Mouse (Mus musculus): ENCODE results near the gene Pex11b.
"Not testable (repeated sequence)": the region's sequence is repeated elsewhere in the genome, so short reads cannot be mapped to it uniquely, and the experiment has no call there.

Pex11b gene

GRCm38 (mm10) chr3:96671519-96671918 is 36.3 kb downstream of the Pex11b start:
- CTCF ChIA-PET = interaction anchor here (0.7 kb wide), 1 partner anchor 1496 kb away, joined by 3 read pairs; no protein-coding TSS in a partner anchor

- CTCF ChIA-PET = no interaction called here
Measured at GRCm38 (mm10) chr3:96673514-96673913, 38.3 kb downstream of the Pex11b start.

- CTCF ChIA-PET = no interaction called here
Measured at GRCm38 (mm10) chr3:96674442-96674841, 39.3 kb downstream of the Pex11b start.

GRCm38 (mm10) chr3:96675171-96675570 is 40.0 kb downstream of the Pex11b start:
- CTCF ChIA-PET = interaction anchor here (0.8 kb wide), 1 partner anchor 1018 kb away, joined by 5 read pairs; no protein-coding TSS in a partner anchor

GRCm38 (mm10) chr3:96675690-96676089 is 40.5 kb downstream of the Pex11b start:
- CTCF ChIA-PET = no interaction called here

- CTCF ChIA-PET = interaction anchor here (0.6 kb wide), 1 partner anchor 147 kb away, joined by 3 read pairs; no protein-coding TSS in a partner anchor
Measured at GRCm38 (mm10) chr3:96678456-96678855, 43.3 kb downstream of the Pex11b start.

- CTCF ChIA-PET = no interaction called here
Measured at GRCm38 (mm10) chr3:96679159-96679674, 44.0 kb downstream of the Pex11b start.

- CTCF ChIA-PET = interaction anchor here (0.6 kb wide), 1 partner anchor 590 kb away, joined by 3 read pairs; no protein-coding TSS in a partner anchor
Measured at GRCm38 (mm10) chr3:96680269-96680956, 45.2 kb downstream of the Pex11b start.

GRCm38 (mm10) chr3:96683496-96683895 is 48.3 kb downstream of the Pex11b start:
- CTCF ChIA-PET = no interaction called here

GRCm38 (mm10) chr3:96684151-96684821 is 49.1 kb downstream of the Pex11b start:
- CTCF ChIA-PET = no interaction called here

- CTCF ChIA-PET = no interaction called here
Measured at GRCm38 (mm10) chr3:96684822-96685156, 49.6 kb downstream of the Pex11b start.

GRCm38 (mm10) chr3:96686057-96686456 is 50.9 kb downstream of the Pex11b start:
- CTCF ChIA-PET = not testable (repeated sequence)

- CTCF ChIA-PET = no interaction called here
Measured at GRCm38 (mm10) chr3:96688854-96689253, 53.7 kb downstream of the Pex11b start.

GRCm38 (mm10) chr3:96690298-96690697 is 55.1 kb downstream of the Pex11b start:
- CTCF ChIA-PET = no interaction called here

- CTCF ChIA-PET = no interaction called here
Measured at GRCm38 (mm10) chr3:96692506-96692905, 57.3 kb downstream of the Pex11b start.

GRCm38 (mm10) chr3:96693579-96693978 is 58.4 kb downstream of the Pex11b start:
- CTCF ChIA-PET = no interaction called here
